Mouse (Mus musculus): ENCODE results near the gene Sf3a1.
A peak's percentile ranks its signal among the peaks of the same experiment; 100 is the strongest.

Sf3a1 gene

DNA sequence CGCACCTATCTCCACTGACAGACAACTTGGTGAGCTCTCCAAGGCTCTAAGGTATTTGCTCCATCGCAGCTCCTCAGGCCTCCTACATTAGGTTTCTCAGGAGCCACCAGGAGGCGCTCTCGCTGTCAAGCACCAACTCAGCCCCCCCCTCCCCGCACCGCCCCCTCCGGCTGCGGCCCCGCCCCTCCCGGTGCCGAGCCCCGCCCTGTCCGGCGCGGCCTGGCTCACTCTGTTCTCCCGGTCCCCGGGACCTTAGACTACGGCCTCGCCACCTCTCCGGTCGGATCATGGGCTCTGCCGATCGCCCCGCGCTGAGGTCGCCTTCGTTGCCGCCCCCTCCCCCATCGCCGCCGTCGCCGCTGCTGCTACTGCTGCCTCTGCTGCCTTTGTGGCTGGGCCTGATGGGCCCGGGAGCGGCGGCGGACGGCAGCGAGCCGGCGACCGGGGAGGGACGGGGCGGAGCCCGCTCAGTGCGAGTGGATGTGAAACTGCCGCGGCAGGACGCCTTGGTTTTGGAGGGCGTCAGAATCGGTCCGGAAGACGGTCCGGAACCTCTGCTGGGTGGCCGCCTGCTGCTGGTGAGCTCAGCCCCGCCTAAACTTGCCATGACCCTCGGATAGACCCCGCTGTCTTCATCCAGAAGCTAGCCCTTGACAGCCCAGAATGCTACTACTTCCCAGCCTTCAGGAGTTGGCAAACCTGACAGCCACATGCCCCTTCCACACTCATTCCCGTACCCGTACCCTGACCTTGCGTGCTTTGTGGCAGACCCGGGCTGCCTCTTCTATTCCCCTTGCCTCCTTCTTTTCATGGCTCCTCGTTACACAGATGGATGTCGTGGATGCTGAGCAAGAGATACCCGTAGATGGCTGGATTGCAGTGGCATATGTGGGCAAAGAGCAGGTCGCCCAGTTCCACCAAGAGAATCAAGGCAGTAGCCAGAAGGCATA lies 24.9 kb upstream of the Sf3a1 start, which contains the start of gene Rnf215:
TSS of gene Rnf215 (plus strand) at position 217 of the 950 bp plus-strand sequence.
- peak; percentile 78 for DNase-seq (ENCODE audit: low read depth, low spot score)

GRCm38 (mm10) chr11:4138964-4139363 lies 21.2 kb upstream of the Sf3a1 start:
- no peak for DNase-seq (ENCODE audit: low read depth, low spot score)

DNA sequence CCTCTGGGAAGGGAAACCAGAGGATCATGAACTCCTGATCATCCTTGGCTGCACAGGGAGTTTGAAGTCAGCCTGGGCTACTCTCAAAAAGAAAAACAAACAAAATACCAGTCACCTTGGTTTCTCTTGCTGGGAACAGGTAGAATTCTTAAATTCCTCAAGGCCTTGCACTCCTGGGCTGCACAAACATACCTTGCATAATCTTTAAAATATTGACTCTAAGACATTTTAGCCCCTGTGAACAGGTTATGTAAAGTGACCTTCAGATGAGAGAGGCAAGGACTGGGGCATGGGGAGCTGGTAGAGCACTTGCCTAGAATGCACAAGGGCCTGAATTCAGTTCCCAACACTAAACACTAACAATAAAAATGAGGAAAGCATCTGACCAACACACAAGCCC lies 18.6 kb upstream of the Sf3a1 start:
- DNase-seq (ENCODE audit: low read depth, low spot score), result no peak

- no peak for DNase-seq (ENCODE audit: low read depth, low spot score)
Measured at GRCm38 (mm10) chr11:4142352-4142751, 17.8 kb upstream of the Sf3a1 start.

DNA sequence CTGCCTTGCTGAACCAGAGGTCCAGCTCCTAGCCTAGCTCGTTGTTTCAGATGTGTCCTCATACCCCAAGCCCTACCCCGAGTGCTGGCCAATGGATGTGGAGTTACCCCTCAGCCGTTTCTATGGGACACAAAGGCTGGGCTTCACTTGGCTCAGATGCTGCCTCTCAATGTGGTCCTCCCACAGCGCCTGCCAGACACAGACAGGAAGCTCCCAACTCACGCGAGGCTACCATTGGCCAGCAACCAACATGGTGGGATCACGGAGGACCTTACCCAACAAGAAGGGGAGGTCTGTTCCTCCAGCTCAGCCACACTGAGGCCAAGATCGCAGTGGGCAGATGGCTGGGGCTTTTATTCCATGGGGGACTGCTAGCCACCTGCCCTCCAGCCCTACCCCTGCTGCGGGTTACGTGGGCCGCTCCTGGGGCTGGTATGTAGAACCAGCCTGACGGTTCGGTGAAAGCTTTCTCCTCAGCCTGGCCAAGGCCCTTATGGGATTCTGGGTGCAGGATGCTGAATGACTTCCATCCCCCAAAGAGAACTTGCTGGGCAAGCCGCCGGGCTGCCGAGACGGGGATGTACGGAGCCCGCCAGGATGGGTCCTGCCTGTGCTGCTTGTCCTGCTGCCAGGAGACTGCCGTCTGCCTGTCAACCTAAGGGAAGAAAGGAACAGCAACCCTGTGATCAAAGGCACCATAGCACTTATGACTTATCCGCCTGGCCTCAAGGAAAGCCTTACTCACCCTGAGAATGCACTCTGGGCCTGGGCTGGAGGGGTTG lies 16.7 kb upstream of the Sf3a1 start:
- no peak for DNase-seq (ENCODE audit: low read depth, low spot score)

GRCm38 (mm10) chr11:4146381-4146780 lies 13.8 kb upstream of the Sf3a1 start:
- no peak for DNase-seq (ENCODE audit: low read depth, low spot score)

DNA sequence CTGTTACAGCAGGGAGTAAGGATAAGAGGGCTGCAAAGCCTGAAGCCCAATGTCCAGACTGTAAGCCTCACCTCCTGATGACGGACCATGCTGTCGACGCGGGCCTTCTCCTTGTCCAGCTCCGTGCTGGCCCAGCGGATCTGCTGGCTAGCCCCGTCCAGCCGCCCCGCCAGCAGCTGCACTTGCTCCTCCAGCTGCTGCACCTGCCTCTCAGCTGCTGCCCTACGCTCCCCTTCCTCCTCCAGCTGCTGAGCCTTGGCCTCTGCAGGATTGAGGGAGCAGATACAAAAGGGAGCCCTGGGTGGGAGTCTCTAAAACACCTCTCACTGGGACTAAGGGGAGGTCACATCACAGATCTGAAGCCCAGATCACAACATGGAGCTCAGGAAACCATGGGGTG lies 13.1 kb upstream of the Sf3a1 start:
- no peak for DNase-seq (ENCODE audit: low read depth, low spot score)

DNA sequence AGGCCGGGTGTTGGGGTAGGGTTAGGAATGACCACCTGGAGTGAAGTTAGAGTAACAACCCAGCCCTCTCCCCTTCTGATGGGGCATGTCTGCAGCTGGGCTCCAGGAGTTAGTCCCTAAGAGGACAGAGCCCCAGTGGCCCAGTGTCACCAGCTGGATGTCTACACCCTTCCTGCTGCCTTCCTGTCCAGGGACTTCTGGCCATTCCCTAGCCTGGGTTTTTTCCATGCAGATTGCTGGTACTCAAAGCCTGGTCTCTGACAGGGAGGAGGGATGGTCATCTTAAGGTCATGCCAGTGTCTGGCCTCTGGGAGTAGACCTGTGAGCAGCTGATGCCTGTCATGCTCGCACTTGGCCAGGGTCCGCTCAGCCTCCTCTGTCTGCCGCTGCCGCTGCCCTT lies 12.0 kb upstream of the Sf3a1 start:
- no peak for DNase-seq (ENCODE audit: low read depth, low spot score)

GRCm38 (mm10) chr11:4148536-4149156 lies 11.5 kb upstream of the Sf3a1 start:
- no peak for DNase-seq (ENCODE audit: low read depth, low spot score)

DNA sequence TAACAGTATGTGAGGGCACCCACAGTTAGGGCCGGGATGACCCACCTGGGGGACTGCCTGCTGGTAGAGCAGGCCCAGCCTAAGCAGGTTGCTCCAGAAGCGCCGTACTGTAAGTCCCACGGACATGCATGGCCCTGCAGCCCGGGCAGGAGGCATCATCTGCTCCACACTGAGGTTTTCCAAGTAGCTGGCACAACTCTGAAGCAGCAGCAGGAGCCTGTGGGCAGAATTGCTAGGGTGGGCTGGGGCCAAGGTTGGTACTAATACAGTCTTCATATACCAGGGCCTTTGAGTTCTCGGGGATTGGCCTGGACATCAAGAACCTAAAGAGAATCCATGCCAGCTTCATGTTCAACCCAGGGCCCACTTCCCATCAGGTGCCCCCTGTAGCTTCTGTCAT lies 10.3 kb upstream of the Sf3a1 start:
- no peak for DNase-seq (ENCODE audit: low read depth, low spot score)

DNA sequence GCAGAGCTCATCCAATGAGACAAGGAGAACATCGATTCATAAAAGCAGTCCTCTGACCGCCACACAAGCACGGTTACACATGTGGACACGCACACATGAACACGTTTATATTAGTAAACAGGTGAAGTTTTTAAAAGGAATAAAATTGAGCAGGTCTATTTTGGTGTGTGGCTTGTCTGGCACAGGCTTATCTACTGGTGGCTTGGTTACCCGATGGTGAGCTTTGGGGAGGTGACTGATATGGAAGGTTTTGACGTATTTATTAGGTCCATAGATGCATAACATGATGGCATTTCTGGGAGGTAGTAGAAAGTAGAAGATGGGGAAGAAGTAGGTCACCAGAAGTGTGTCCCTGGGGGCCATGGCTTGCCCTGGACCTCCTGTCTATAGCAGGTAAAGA lies 6.5 kb upstream of the Sf3a1 start:
- no peak for DNase-seq (ENCODE audit: low read depth, low spot score)

- DNase-seq (ENCODE audit: low read depth, low spot score), result no peak
Measured at GRCm38 (mm10) chr11:4155641-4156040, 4.5 kb upstream of the Sf3a1 start.

GRCm38 (mm10) chr11:4158676-4159075 lies 1.5 kb upstream of the Sf3a1 start:
- no peak for DNase-seq (ENCODE audit: low read depth, low spot score)

- DNase-seq (ENCODE audit: low read depth, low spot score), result no peak
Measured at GRCm38 (mm10) chr11:4160758-4161480, 769 bp downstream of the Sf3a1 start.

DNA sequence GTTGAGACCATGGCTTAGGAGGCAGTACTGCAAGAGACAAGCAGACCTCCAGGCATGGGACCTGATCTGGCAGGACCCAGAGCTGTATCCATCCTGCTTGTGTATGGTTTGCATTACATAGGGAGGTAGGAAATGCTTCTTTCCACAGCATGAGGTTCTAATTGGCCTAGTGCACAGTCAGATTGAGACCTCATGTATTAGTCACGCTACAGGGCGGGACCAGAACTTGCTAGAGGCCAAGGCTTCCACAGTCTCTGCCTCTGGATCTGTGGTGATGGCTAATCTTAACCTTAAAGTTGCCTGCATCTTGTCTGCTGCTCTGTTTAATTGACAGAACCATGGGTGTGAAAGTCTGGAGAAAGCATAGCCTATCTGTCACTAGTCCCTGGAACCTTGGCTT lies 4.6 kb downstream of the Sf3a1 start:
- DNase-seq (ENCODE audit: low read depth, low spot score), result no peak

DNA sequence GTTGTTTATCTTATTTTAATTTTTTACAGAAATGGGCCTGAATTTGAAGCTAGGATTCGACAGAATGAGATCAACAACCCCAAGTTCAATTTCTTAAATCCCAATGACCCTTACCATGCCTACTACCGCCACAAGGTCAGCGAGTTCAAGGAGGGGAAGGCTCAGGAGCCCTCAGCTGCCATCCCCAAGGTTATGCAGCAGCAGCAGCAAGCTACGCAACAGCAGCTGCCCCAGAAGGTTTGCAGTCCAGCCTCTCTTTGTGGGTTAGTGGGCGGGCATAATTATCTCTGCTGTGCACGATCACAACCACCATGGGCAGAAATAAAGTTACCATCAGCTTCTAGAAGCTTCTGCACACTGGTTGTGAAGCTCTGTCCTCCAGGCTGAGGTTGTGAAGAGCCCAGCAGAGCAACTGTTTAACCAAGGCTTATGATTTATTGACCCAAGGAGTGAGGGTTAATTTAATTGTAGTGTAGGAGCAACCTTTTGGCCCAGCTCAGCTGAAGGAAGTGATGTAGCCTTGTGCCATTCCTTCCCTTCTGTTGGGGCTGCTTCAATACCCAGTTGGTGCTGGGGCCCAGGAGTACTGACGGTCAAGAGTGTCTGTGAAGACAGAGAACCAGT lies 6.4 kb downstream of the Sf3a1 start:
- no peak for DNase-seq (ENCODE audit: low read depth, low spot score)

- peak; percentile 42 for DNase-seq (ENCODE audit: low read depth, low spot score)
Measured at GRCm38 (mm10) chr11:4174586-4174985, 14.4 kb downstream of the Sf3a1 start.

- DNase-seq (ENCODE audit: low read depth, low spot score), result no peak
Measured at GRCm38 (mm10) chr11:4177716-4178115, 17.6 kb downstream of the Sf3a1 start.

DNA sequence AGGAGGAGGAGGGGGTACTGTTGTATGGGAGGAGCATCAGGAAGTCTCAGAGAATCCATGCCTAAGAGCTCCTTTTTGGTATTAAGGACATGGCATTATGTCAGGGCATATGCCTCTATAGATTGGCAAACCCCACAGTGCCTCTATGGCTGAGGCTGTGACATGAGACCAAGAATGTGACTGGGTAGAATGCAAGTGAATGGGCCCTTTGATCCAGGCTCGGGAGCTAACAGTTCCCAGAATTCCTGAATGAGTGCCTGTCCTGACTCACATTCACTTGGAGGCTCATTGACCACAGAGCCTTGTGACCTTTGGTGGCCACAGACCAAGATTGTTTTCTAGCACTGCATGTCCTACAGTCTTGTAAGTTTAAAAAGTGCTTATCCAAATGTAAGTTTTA lies 21.9 kb downstream of the Sf3a1 start:
- no peak for DNase-seq (ENCODE audit: low read depth, low spot score)

GRCm38 (mm10) chr11:4183511-4183910 lies 23.4 kb downstream of the Sf3a1 start:
- DNase-seq (ENCODE audit: low read depth, low spot score), result no peak
